Mouse (Mus musculus): Measurements from ENCODE around the gene Klf16.

GRCm38 (mm10) chr10:80622661-80623456 is 45.7 kb upstream of the Klf16 start, which contains the start of gene Csnk1g2:
- TF ChIP-seq CTCF (IDR thresholded peaks at IDR 0.05) (peak; percentile 33; the same call in 1 of the 2 replicates), EP300 (IDR thresholded peaks at IDR 0.05) (no peak)

Measured in lung, postnatal 0 days (tissue).